Mouse (Mus musculus): ENCODE results near the gene Pou3f3. TPM values are rescaled to one million over a fixed set of nuclear protein-coding genes. Genes with fewer than 3 reads are reported as not detected.
A peak's percentile ranks its signal among the peaks of the same experiment; 100 is the strongest.

Gene Pou3f3
- polyA plus RNA-seq, 1 experiment from 2014 or later, result 0.03 TPM

- 5% methylated on average over 4 of the region's 4 CpGs for WGBS (ENCODE audit: insufficient replicate concordance)
- Histone ChIP-seq H3K27ac (replicated peaks) (no peak overlapping the region), H3K36me3 (replicated peaks) (no peaks in the 10 kb centered on the region), H3K9me3 (replicated peaks) (no peaks in the 10 kb centered on the region), H3K4me3 (replicated peaks) (no peak overlapping the region), H3K4me2 (no peak overlapping the region), H3K27me3 (peaks cover 91% of the 10 kb centered on the region), H3K9ac (no peak overlapping the region), H3K4me1 (replicated peaks) (no peaks in the 10 kb centered on the region)
- no peak for ATAC-seq (ENCODE audit: insufficient read depth)
Observed at GRCm38 (mm10) chr1:42712311-42712690, 16.7 kb downstream of the Pou3f3 start.

- peak overlapping the region; percentile 31 for H3K4me3 ChIP-seq (replicated peaks)
- no peaks in the 10 kb centered on the region for H3K4me1 ChIP-seq (replicated peaks)
- WGBS (ENCODE audit: insufficient replicate concordance), result under 1% methylated on average over 46 of the region's 46 CpGs
- H3K36me3 ChIP-seq (replicated peaks), result no peaks in the 10 kb centered on the region
- no peak for ATAC-seq (ENCODE audit: insufficient read depth)
- no peak overlapping the region for H3K27ac ChIP-seq (replicated peaks)
- no peak overlapping the region for H3K9ac ChIP-seq
- peaks cover 89% of the 10 kb centered on the region for H3K27me3 ChIP-seq
- H3K4me2 ChIP-seq, result peak overlapping the region; percentile 54
- H3K9me3 ChIP-seq (replicated peaks), result no peaks in the 10 kb centered on the region
Observed at GRCm38 (mm10) chr1:42713104-42713932, 17.8 kb downstream of the Pou3f3 start.

GRCm38 (mm10) chr1:42714016-42714931 is 18.7 kb downstream of the Pou3f3 start:
- H3K4me1 ChIP-seq (replicated peaks), result no peaks in the 10 kb centered on the region
- no peaks in the 10 kb centered on the region for H3K36me3 ChIP-seq (replicated peaks)
- no peak overlapping the region for H3K27ac ChIP-seq (replicated peaks)
- H3K4me3 ChIP-seq (replicated peaks), result peak overlapping the region; percentile 12; the same call in 1 of the 2 replicates
- under 1% methylated on average over 26 of the region's 31 CpGs for WGBS (ENCODE audit: insufficient replicate concordance)
- H3K4me2 ChIP-seq, result peak overlapping the region; percentile 54
- H3K27me3 ChIP-seq, result peaks cover 89% of the 10 kb centered on the region
- ATAC-seq (ENCODE audit: insufficient read depth), result no peak
- H3K9ac ChIP-seq, result no peak overlapping the region
- H3K9me3 ChIP-seq (replicated peaks), result no peaks in the 10 kb centered on the region

- H3K27me3 ChIP-seq, result peaks cover 52% of the 10 kb centered on the region
- ATAC-seq (ENCODE audit: insufficient read depth), result no peak
Observed at GRCm38 (mm10) chr1:42718549-42718948, 23.0 kb downstream of the Pou3f3 start.

GRCm38 (mm10) chr1:42721353-42721752 is 25.8 kb downstream of the Pou3f3 start:
- Histone ChIP-seq H3K27ac (replicated peaks) (no peak overlapping the region), H3K9me3 (replicated peaks) (no peaks in the 10 kb centered on the region), H3K4me2 (no peak overlapping the region), H3K4me1 (replicated peaks) (no peaks in the 10 kb centered on the region), H3K36me3 (replicated peaks) (no peaks in the 10 kb centered on the region), H3K4me3 (replicated peaks) (no peak overlapping the region), H3K27me3 (peaks cover 24% of the 10 kb centered on the region), H3K9ac (no peak overlapping the region)
- ATAC-seq (ENCODE audit: insufficient read depth), result no peak
- WGBS (ENCODE audit: insufficient replicate concordance), result 38% methylated on average over 5 of the region's 5 CpGs

More at GRCm38 (mm10) chr1:42718549-42718948, 23.0 kb downstream of the Pou3f3 start:
- H3K9me3 ChIP-seq (replicated peaks), result no peaks in the 10 kb centered on the region
- H3K4me2 ChIP-seq, result no peak overlapping the region
- no peaks in the 10 kb centered on the region for H3K36me3 ChIP-seq (replicated peaks)
- no peak overlapping the region for H3K4me3 ChIP-seq (replicated peaks)
- H3K4me1 ChIP-seq (replicated peaks), result no peaks in the 10 kb centered on the region
- H3K27ac ChIP-seq (replicated peaks), result no peak overlapping the region
- H3K9ac ChIP-seq, result no peak overlapping the region
- WGBS (ENCODE audit: insufficient replicate concordance), result 10% methylated on average over 5 of the region's 5 CpGs

GRCm38 (mm10) chr1:42723769-42724300 is 28.3 kb downstream of the Pou3f3 start:
- Histone ChIP-seq H3K9me3 (replicated peaks) (no peaks in the 10 kb centered on the region), H3K4me3 (replicated peaks) (no peak overlapping the region), H3K27ac (replicated peaks) (no peak overlapping the region), H3K4me2 (no peak overlapping the region), H3K36me3 (replicated peaks) (no peaks in the 10 kb centered on the region), H3K9ac (no peak overlapping the region), H3K27me3 (peaks cover 10% of the 10 kb centered on the region), H3K4me1 (replicated peaks) (no peaks in the 10 kb centered on the region)
- WGBS (ENCODE audit: insufficient replicate concordance), result 56% methylated on average over 1 of the region's 1 CpGs
- ATAC-seq (ENCODE audit: insufficient read depth), result no peak

- no peak overlapping the region for H3K4me2 ChIP-seq
- H3K36me3 ChIP-seq (replicated peaks), result no peaks in the 10 kb centered on the region
- H3K9me3 ChIP-seq (replicated peaks), result no peaks in the 10 kb centered on the region
- no peak overlapping the region for H3K4me3 ChIP-seq (replicated peaks)
- no peaks in the 10 kb centered on the region for H3K4me1 ChIP-seq (replicated peaks)
- 73% methylated on average over 2 of the region's 2 CpGs for WGBS (ENCODE audit: insufficient replicate concordance)
- no peak overlapping the region for H3K9ac ChIP-seq
- no peak for ATAC-seq (ENCODE audit: insufficient read depth)
- H3K27ac ChIP-seq (replicated peaks), result no peak overlapping the region
- no peaks in the 10 kb centered on the region; the same call in 1 of the 2 replicates for H3K27me3 ChIP-seq
Observed at GRCm38 (mm10) chr1:42724881-42725280, 29.3 kb downstream of the Pou3f3 start.

- WGBS (ENCODE audit: insufficient replicate concordance), result 60% methylated on average over 5 of the region's 5 CpGs
- no peak overlapping the region for H3K9ac ChIP-seq
Observed at GRCm38 (mm10) chr1:42727161-42727560, 31.6 kb downstream of the Pou3f3 start.

GRCm38 (mm10) chr1:42727676-42728075 is 32.1 kb downstream of the Pou3f3 start:
- WGBS (ENCODE audit: insufficient replicate concordance), result 68% methylated on average over 7 of the region's 7 CpGs
- Histone ChIP-seq H3K36me3 (replicated peaks) (no peaks in the 10 kb centered on the region), H3K4me1 (replicated peaks) (no peaks in the 10 kb centered on the region), H3K27me3 (no peaks in the 10 kb centered on the region), H3K4me3 (replicated peaks) (no peak overlapping the region), H3K9ac (no peak overlapping the region), H3K4me2 (no peak overlapping the region), H3K27ac (replicated peaks) (no peak overlapping the region), H3K9me3 (replicated peaks) (no peaks in the 10 kb centered on the region)
- ATAC-seq (ENCODE audit: insufficient read depth), result no peak

More at GRCm38 (mm10) chr1:42727161-42727560, 31.6 kb downstream of the Pou3f3 start:
- Histone ChIP-seq H3K36me3 (replicated peaks) (no peaks in the 10 kb centered on the region), H3K4me3 (replicated peaks) (no peak overlapping the region), H3K4me2 (no peak overlapping the region), H3K4me1 (replicated peaks) (no peaks in the 10 kb centered on the region), H3K27me3 (no peaks in the 10 kb centered on the region), H3K27ac (replicated peaks) (no peak overlapping the region), H3K9me3 (replicated peaks) (no peaks in the 10 kb centered on the region)
- ATAC-seq (ENCODE audit: insufficient read depth), result no peak

GRCm38 (mm10) chr1:42741383-42742241 is 46.0 kb downstream of the Pou3f3 start:
- ATAC-seq (ENCODE audit: insufficient read depth), result no peak
- 66% methylated on average over 16 of the region's 16 CpGs for WGBS (ENCODE audit: insufficient replicate concordance)

More at GRCm38 (mm10) chr1:42741383-42742241, 46.0 kb downstream of the Pou3f3 start:
- Histone ChIP-seq H3K9ac (no peak overlapping the region), H3K27me3 (no peaks in the 10 kb centered on the region), H3K9me3 (replicated peaks) (no peaks in the 10 kb centered on the region), H3K4me3 (replicated peaks) (no peak overlapping the region), H3K4me1 (replicated peaks) (no peaks in the 10 kb centered on the region), H3K4me2 (no peak overlapping the region), H3K36me3 (replicated peaks) (no peaks in the 10 kb centered on the region), H3K27ac (replicated peaks) (no peak overlapping the region)
